Mouse (Mus musculus): ENCODE results near the gene Dram2. TPM values are rescaled to one million over a fixed set of nuclear protein-coding genes. Genes with fewer than 3 reads are reported as not detected.

Dram2 gene
- total RNA-seq, 4 experiments from 2014 or later: 29.9 to 36.2 (median 35.7) TPM

Other genes starting within 250 kb of the Dram2 start
- gene Chil6, start 141.6 kb upstream of the Dram2 start, total RNA-seq (2022): not detected
- under 1 TPM; 0.26 to 0.53 (median 0.35) TPM for gene Dennd2d, start 65.4 kb upstream of the Dram2 start, total RNA-seq (2022)
- 10 to 100 TPM; 43.1 to 55.1 (median 48.8) TPM for gene Cept1, start within 50 bp of the Dram2 start, total RNA-seq (2022)
- 10 to 100 TPM; 19.6 to 27.9 (median 22.9) TPM for gene Lrif1, start 137.2 kb downstream of the Dram2 start, total RNA-seq (2022)
- gene Cd53, start 242.4 kb downstream of the Dram2 start, total RNA-seq (2022): 10 to 100 TPM in 2 of 4 experiments, 1 to 10 TPM in 2; 9.3 to 23.7 (median 15.9) TPM

Measured in left cerebral cortex, adult 8-10 months (tissue).